Comparison of ENCODE assay signal across 11 mouse cellular contexts in the genomic region with DNA sequence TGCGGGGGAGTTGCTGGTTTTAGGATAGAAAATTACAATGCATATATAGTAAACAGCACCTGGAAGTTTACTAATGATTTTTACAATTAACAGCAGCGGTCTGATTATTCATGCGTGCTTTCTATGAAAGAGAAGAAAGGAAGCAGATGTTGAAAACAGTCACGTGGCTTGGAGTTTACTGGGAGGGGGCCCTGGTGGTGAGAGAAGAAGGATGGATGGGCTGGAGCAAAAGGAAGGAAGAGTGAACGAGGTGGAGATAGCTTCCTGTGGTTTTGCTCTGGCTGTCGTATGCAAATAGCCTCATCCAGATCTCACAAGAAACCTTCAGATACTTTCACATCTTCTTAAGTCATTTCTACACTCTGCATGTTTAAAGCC.
DNase-seq lines count a peak whose midpoint lies in the region; ATAC-seq lines count a peak whose summit lies in the region.
"Had no signal": no experiment of that assay in that cellular context is flagged by ENCODE, and none has a peak within 500 bp of the region (broad histone marks: within the 10 kb centered on the region; RNA-seq: fewer than 3 reads in every experiment).

No protein-coding gene starts in this region.

- no peak overlapping the region for H3K27ac ChIP-seq in liver, embryonic 11.5 days (ENCODE audit: low read depth, low read length)
- no peak overlapping the region for H3K27ac ChIP-seq in forebrain, embryonic 11.5 days (ENCODE audit: low read depth, low read length)
- no peak overlapping the region for H3K27ac ChIP-seq in intestine, embryonic 15.5 days
- H3K27ac ChIP-seq in neural tube, embryonic 14.5 days (ENCODE audit: low read depth, low read length): no peak overlapping the region
- H3K27ac ChIP-seq: layer of hippocampus, adult 2 months had no signal

- H3K9me3 ChIP-seq in liver, embryonic 11.5 days (ENCODE audit: control insufficient read depth, low read length): no peaks in the 10 kb centered on the region
- no peaks in the 10 kb centered on the region for H3K9me3 ChIP-seq in forebrain, embryonic 11.5 days (ENCODE audit: control insufficient read depth, low read length)
- H3K9me3 ChIP-seq in intestine, embryonic 15.5 days: no peaks in the 10 kb centered on the region; the same call in 1 of the 2 replicates
- H3K9me3 ChIP-seq in neural tube, embryonic 14.5 days (ENCODE audit: control insufficient read depth, low read length): no peaks in the 10 kb centered on the region

- 18% methylated on average over 6 of the region's 6 CpGs for WGBS in liver, embryonic 11.5 days
- WGBS in forebrain, embryonic 11.5 days: 10% methylated on average over 6 of the region's 6 CpGs
- 27% methylated on average over 6 of the region's 6 CpGs for WGBS in intestine, embryonic 15.5 days
- WGBS in neural tube, embryonic 14.5 days: 7% methylated on average over 6 of the region's 6 CpGs

- DNase-seq in liver, embryonic 11.5 days (ENCODE audit: low spot score): no peak
- DNase-seq in liver: no peak
- no peak for DNase-seq in forebrain, embryonic 11.5 days (ENCODE audit: low spot score)
- DNase-seq in left cerebral cortex, adult 11 months (ENCODE audit: low spot score): no peak
- DNase-seq in layer of hippocampus, postnatal 10 days (ENCODE audit: low spot score in 2 of 2): no peak
- no peak for DNase-seq in cerebellum, adult 11-12 months
- DNase-seq: lung, postnatal 36 days; right cerebral cortex, postnatal 4 days had no signal

- no peaks in the 10 kb centered on the region for H3K27me3 ChIP-seq in liver, embryonic 11.5 days (replicated peaks; ENCODE audit: control insufficient read depth, insufficient read depth, low read length)
- no peaks in the 10 kb centered on the region for H3K27me3 ChIP-seq in forebrain, embryonic 11.5 days (ENCODE audit: control insufficient read depth, insufficient read depth, low read length)
- no peaks in the 10 kb centered on the region for H3K27me3 ChIP-seq in intestine, embryonic 15.5 days (replicated peaks)
- no peaks in the 10 kb centered on the region for H3K27me3 ChIP-seq in neural tube, embryonic 14.5 days (ENCODE audit: control insufficient read depth, insufficient read depth, low read length)

- H3K9ac ChIP-seq in liver, embryonic 11.5 days (ENCODE audit: low read depth, low read length): no peak overlapping the region
- peak overlapping the region; percentile 21; the same call in 1 of the 2 replicates for H3K9ac ChIP-seq in forebrain, embryonic 11.5 days (ENCODE audit: low read length)
- H3K9ac ChIP-seq in intestine, embryonic 15.5 days: no peak overlapping the region
- H3K9ac ChIP-seq in neural tube, embryonic 14.5 days (replicated peaks; ENCODE audit: low read depth, low read length): no peak overlapping the region

- H3K4me3 ChIP-seq in liver, embryonic 11.5 days (ENCODE audit: low read depth, low read length): no peak overlapping the region
- H3K4me3 ChIP-seq in forebrain, embryonic 11.5 days (ENCODE audit: low read depth, low read length): peak overlapping the region; percentile 7; the same call in 1 of the 2 replicates
- no peak overlapping the region for H3K4me3 ChIP-seq in intestine, embryonic 15.5 days (replicated peaks)
- no peak overlapping the region for H3K4me3 ChIP-seq in neural tube, embryonic 14.5 days (ENCODE audit: low read depth, low read length)
- H3K4me3 ChIP-seq: layer of hippocampus, adult 2 months had no signal

- H3K4me1 ChIP-seq in liver, embryonic 11.5 days (replicated peaks; ENCODE audit: control insufficient read depth, insufficient read depth, low read length): no peaks in the 10 kb centered on the region
- H3K4me1 ChIP-seq in forebrain, embryonic 11.5 days (replicated peaks; ENCODE audit: control insufficient read depth, insufficient read depth, low read length): no peaks in the 10 kb centered on the region; the same call in 1 of the 2 replicates
- H3K4me1 ChIP-seq in intestine, embryonic 15.5 days (replicated peaks): no peaks in the 10 kb centered on the region
- H3K4me1 ChIP-seq in neural tube, embryonic 14.5 days (ENCODE audit: control insufficient read depth, insufficient read depth, low read length): no peaks in the 10 kb centered on the region

- H3K4me2 ChIP-seq in liver, embryonic 11.5 days: peak overlapping the region; percentile 27; the same call in 1 of the 2 replicates
- peak overlapping the region; percentile 45; the same call in 1 of the 2 replicates for H3K4me2 ChIP-seq in forebrain, embryonic 11.5 days (ENCODE audit: low read depth, low read length, severe bottlenecking)
- H3K4me2 ChIP-seq in intestine, embryonic 15.5 days (replicated peaks): peak overlapping the region; percentile 42
- peak overlapping the region; percentile 14; the same call in 1 of the 2 replicates for H3K4me2 ChIP-seq in neural tube, embryonic 14.5 days (ENCODE audit: low read depth, low read length)

- ATAC-seq in liver, embryonic 11.5 days (replicated peaks; ENCODE audit: low FRiP score): no peak
- peak; percentile 36; the same call in 1 of the 2 replicates for ATAC-seq in forebrain, embryonic 11.5 days (replicated peaks; ENCODE audit: low FRiP score)
- ATAC-seq in intestine, embryonic 15.5 days: no peak
- no peak for ATAC-seq in neural tube, embryonic 14.5 days (ENCODE audit: low read depth)

- H3K36me3 ChIP-seq in liver, embryonic 11.5 days (ENCODE audit: control insufficient read depth, insufficient read depth, low read length): no peaks in the 10 kb centered on the region
- no peaks in the 10 kb centered on the region for H3K36me3 ChIP-seq in forebrain, embryonic 11.5 days (ENCODE audit: control insufficient read depth, insufficient read depth, low read length)
- H3K36me3 ChIP-seq in intestine, embryonic 15.5 days: no peaks in the 10 kb centered on the region
- H3K36me3 ChIP-seq in neural tube, embryonic 14.5 days (ENCODE audit: control insufficient read depth, insufficient read depth, low read length): no peaks in the 10 kb centered on the region
